Mouse (Mus musculus) midbrain, embryonic 12.5 days (tissue): ENCODE data around the gene Sec23b. TPM values are rescaled to one million over a fixed set of nuclear protein-coding genes. Genes with fewer than 3 reads are reported as not detected.

Experiments used
- ATAC-seq: fragments of 200-750 bp; cut with Nextera tagmentation; 2 replicates; pipeline ENCODE4 v1.8.0; 2017; ENCODE audit warnings: low read depth, moderate TSS enrichment, moderate library complexity; ENCODE audit not compliant: low FRiP score
- H3K27ac ChIP-seq: fragments of 300-500 bp; sonication (generic); replicated peaks from 2 replicates; pipeline ENCODE4 v1.5.1; 2016; ENCODE audit warnings: mild to moderate bottlenecking
- H3K27me3 ChIP-seq: fragments of 300-500 bp; sonication (generic); 2 replicates; pipeline ENCODE4 v1.6.1; 2016; ENCODE audit warnings: mild to moderate bottlenecking
- H3K36me3 ChIP-seq: fragments of 300-500 bp; sonication (generic); 2 replicates; pipeline ENCODE4 v1.6.1; 2016
- H3K4me1 ChIP-seq: fragments of 300-500 bp; sonication (generic); 2 replicates; pipeline ENCODE4 v1.6.1; 2016
- H3K4me2 ChIP-seq: fragments of 300-500 bp; sonication (generic); replicated peaks from 2 replicates; pipeline ENCODE4 v1.6.1; 2016; ENCODE audit warnings: mild to moderate bottlenecking, moderate library complexity
- H3K4me3 ChIP-seq: fragments of 300-500 bp; sonication (generic); 2 replicates; pipeline ENCODE4 v1.5.1; 2016; ENCODE audit warnings: mild to moderate bottlenecking
- H3K9ac ChIP-seq: fragments of 300-500 bp; sonication (generic); replicated peaks from 2 replicates; pipeline ENCODE4 v1.6.1; 2016; ENCODE audit warnings: mild to moderate bottlenecking, moderate library complexity
- H3K9me3 ChIP-seq: fragments of 300-500 bp; sonication (generic); 2 replicates; pipeline ENCODE4 v1.6.1; 2016; ENCODE audit warnings: mild to moderate bottlenecking
- WGBS: fragments of 180-500 bp; shearing (Covaris S2); methylation state at CpG from one replicate; pipeline ENCODE4 v1.1.7; 2016; 5-methylcytosine and 5-hydroxymethylcytosine counted together
- polyA plus RNA-seq: library from polyadenylated mRNA; unstranded; fragments of >200 nt; fragmentation: Nextera tagmentation; extraction: Ambion mirVana; gene quantifications from 2 replicates; pipeline ENCODE4 v1.2.1, GENCODE M21; 2016

Sec23b gene
- polyA plus RNA-seq, 1 experiment from 2014 or later, result 109 TPM

DNA sequence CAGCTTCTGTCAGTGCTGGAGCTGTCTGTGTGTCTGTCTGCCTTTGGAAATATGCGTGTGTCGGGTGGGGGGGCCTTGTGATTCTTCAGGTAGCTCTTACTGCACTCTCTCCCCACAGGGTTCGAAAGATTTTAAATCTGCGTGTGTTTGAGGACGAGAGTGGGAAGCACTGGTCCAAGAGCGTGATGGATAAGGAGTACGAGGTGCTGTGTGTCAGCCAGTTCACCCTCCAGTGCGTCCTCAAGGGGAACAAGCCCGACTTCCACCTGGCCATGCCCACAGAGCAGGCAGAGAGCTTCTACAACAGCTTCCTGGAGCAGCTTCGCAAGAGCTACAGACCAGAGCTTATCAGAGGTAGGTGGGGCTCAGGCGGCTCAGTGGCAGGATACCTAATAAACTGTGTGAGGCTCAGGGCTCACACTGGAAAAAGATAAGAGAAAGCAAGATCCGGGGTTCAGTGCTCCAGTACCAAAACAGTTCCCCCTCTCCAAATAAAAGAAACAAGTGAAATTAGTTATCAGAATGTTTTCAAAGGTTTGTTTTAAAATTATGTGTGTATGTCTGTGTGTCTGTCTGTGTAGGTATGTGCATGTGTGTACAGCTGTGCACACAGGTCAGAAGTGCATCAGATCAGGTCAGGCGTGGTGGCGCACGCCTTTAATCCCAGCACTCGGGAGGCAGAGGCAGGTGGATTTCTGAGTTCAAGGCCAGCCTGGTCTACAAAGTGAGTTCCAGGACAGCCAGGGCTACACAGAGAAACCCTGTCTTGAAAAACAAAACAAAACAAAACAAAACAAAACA lies 61.2 kb downstream of the Sec23b start:
- Histone ChIP-seq H3K9me3 (no peaks in the 10 kb centered on the region), H3K27ac (no peak overlapping the region), H3K9ac (no peak overlapping the region), H3K27me3 (no peaks in the 10 kb centered on the region), H3K4me1 (no peaks in the 10 kb centered on the region), H3K4me3 (no peak overlapping the region), H3K36me3 (no peaks in the 10 kb centered on the region), H3K4me2 (no peak overlapping the region)
- WGBS, result 92% methylated on average over 16 of the region's 16 CpGs
- ATAC-seq, result no peak

DNA sequence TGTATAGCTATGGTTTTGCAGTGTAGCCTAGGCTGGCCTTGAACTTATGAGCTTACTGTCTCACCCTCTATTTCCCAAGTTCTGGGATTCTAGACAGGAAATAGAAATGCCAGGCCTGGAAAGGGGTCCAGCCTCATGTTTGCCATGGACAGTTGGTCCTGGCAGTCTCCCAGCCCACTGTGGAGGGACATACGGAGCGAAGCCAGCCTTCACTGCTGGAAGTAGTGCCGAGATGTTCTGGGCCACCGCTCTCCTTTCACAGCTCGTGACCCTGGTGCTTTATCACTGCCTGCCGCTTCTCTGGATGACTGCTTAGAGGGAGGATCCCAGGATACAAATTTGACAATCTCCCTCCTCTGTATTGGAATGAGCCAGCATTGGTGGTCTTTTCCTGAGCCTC lies 65.5 kb downstream of the Sec23b start:
- Histone ChIP-seq H3K27ac (no peak overlapping the region), H3K4me3 (no peak overlapping the region), H3K36me3 (no peaks in the 10 kb centered on the region; the same call in 1 of the 2 replicates), H3K9ac (no peak overlapping the region), H3K27me3 (no peaks in the 10 kb centered on the region), H3K9me3 (no peaks in the 10 kb centered on the region), H3K4me1 (no peaks in the 10 kb centered on the region), H3K4me2 (no peak overlapping the region)
- 36% methylated on average over 6 of the region's 6 CpGs for WGBS
- ATAC-seq, result no peak

DNA sequence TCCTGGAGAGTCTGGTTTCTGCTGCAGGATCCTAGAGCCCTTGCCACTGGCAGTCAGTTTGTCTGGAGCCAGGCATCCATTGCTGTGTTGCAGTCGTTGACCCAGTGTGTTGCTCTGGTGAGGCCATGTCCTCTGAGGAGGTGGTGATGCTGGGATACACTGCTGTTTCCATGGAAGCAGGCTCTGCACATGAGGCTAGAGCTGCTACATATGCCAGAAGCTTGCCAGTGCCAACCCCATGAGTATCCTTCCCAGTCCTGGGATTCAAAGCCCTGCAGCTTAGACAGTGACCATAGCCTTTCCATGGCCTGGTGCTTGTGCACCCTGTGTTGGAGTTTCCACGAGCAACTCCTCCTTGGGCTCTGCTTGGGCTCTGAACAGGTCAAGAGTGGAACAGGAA lies 77.5 kb downstream of the Sec23b start:
- Histone ChIP-seq H3K36me3 (no peaks in the 10 kb centered on the region), H3K27ac (no peak overlapping the region), H3K27me3 (no peaks in the 10 kb centered on the region), H3K9ac (no peak overlapping the region), H3K9me3 (no peaks in the 10 kb centered on the region), H3K4me2 (no peak overlapping the region), H3K4me3 (no peak overlapping the region), H3K4me1 (no peaks in the 10 kb centered on the region)
- no peak for ATAC-seq
- WGBS, result 85% methylated on average over 2 of the region's 2 CpGs

DNA sequence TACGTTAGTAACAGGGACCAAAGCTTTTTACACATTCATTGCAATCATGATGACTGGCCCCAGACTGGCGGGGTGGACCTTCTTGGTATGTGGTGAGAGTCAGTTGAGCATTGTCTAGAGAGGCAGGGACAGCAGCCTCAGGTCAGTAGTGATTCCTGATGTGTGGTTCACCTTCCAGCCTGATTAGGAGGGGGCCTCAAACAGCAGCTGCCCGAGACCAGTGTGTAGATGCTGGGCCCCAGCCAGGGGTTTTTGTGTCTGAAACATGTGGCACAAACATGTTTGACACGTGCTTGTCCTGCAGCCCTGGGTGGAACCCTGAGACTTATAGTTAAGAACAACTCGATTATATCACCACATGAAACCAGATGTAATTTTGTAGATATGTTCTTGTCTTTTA lies 78.2 kb downstream of the Sec23b start:
- Histone ChIP-seq H3K27me3 (no peaks in the 10 kb centered on the region), H3K9me3 (no peaks in the 10 kb centered on the region), H3K4me3 (no peak overlapping the region), H3K4me1 (no peaks in the 10 kb centered on the region), H3K4me2 (no peak overlapping the region), H3K36me3 (no peaks in the 10 kb centered on the region), H3K27ac (no peak overlapping the region), H3K9ac (no peak overlapping the region)
- 82% methylated on average over 5 of the region's 5 CpGs for WGBS
- no peak for ATAC-seq

DNA sequence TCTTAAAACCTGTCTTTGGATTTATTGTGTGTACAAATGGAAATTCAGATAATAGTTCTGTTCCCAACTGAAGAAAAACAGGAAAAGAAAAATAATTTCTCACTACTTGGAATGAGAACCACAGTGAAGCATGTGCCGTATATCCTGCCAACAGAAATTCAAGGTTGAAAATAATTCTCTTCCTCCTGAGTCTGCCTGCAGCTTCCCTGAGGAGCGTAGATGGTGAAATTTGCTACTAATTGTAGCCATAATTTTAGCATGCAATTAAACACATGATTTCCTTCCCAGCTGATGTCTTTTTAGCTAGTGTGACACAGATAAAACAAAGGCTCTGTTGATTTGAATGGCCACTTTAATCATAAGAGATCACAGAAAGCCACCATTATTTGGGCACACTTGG lies 78.7 kb downstream of the Sec23b start:
- ATAC-seq, result no peak
- WGBS, result 88% methylated on average over 2 of the region's 2 CpGs

DNA sequence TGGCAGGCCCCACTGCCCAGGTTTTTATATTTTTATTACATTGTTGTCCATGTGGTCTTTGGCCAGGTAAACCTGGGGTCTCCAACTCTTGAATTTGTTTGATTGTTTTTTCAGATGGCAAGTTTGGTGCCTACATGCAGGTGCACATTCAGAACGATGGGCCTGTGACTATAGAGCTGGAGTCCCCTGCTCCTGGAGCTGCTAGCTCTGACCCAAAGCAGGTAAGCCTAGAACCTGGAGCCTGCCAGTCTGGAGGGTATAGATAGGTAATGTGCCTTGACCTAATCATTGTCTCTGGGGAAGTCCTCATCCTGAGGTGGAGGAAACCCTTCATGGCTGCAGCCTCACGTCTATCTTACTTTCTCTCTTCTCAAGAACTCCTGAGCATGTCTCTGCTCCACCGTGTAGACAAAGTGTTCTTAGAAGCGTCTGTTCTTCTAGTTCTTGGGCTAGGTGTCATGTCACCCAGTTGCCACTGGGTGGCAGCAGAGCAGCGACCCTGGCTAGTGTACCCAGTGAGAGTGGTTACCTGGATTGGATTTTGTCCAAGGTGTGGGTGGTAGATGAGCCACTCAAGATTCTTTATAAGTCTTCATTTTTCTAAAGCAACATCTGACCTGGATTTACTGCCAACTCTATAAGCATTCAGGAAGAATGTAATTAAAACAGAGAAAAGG lies 79.8 kb downstream of the Sec23b start:
- Histone ChIP-seq H3K9me3 (no peaks in the 10 kb centered on the region), H3K9ac (no peak overlapping the region), H3K4me2 (no peak overlapping the region), H3K4me3 (no peak overlapping the region), H3K4me1 (peaks cover 5% of the 10 kb centered on the region; the same call in 1 of the 2 replicates), H3K27ac (no peak overlapping the region), H3K27me3 (no peaks in the 10 kb centered on the region), H3K36me3 (no peaks in the 10 kb centered on the region)
- 27% methylated on average over 5 of the region's 5 CpGs for WGBS
- peak; percentile 74 for ATAC-seq

More for the DNA sequence above, 78.7 kb downstream of the Sec23b start:
- no peak overlapping the region for H3K4me2 ChIP-seq
- H3K36me3 ChIP-seq, result no peaks in the 10 kb centered on the region
- no peaks in the 10 kb centered on the region for H3K9me3 ChIP-seq
- H3K9ac ChIP-seq, result no peak overlapping the region
- no peaks in the 10 kb centered on the region for H3K27me3 ChIP-seq
- no peak overlapping the region for H3K4me3 ChIP-seq
- no peaks in the 10 kb centered on the region for H3K4me1 ChIP-seq
- H3K27ac ChIP-seq, result no peak overlapping the region

DNA sequence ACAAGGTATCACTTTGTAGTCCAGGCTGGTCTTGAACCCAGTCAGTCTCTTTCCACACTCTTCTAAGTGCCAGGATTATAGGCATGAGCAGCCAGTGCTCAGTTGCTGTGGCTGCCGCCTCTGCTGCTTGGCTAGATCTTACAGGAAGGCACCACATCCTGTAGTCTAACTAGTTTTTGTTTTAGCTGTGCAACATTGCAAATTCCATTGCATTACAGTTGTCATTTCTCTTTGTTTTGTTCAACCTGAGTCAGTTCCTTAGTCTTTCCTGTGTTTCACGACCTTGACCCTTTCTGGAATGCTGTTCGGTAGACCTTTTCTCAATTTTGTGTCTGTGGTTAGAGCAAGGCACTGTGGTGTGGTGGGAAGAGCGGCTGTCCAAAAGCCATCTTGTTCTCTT lies 81.2 kb downstream of the Sec23b start:
- Histone ChIP-seq H3K27me3 (no peaks in the 10 kb centered on the region), H3K36me3 (no peaks in the 10 kb centered on the region), H3K9me3 (no peaks in the 10 kb centered on the region), H3K4me3 (no peak overlapping the region), H3K27ac (no peak overlapping the region), H3K4me1 (peaks cover 5% of the 10 kb centered on the region; the same call in 1 of the 2 replicates), H3K4me2 (no peak overlapping the region), H3K9ac (no peak overlapping the region)
- 87% methylated on average over 4 of the region's 4 CpGs for WGBS
- no peak for ATAC-seq

DNA sequence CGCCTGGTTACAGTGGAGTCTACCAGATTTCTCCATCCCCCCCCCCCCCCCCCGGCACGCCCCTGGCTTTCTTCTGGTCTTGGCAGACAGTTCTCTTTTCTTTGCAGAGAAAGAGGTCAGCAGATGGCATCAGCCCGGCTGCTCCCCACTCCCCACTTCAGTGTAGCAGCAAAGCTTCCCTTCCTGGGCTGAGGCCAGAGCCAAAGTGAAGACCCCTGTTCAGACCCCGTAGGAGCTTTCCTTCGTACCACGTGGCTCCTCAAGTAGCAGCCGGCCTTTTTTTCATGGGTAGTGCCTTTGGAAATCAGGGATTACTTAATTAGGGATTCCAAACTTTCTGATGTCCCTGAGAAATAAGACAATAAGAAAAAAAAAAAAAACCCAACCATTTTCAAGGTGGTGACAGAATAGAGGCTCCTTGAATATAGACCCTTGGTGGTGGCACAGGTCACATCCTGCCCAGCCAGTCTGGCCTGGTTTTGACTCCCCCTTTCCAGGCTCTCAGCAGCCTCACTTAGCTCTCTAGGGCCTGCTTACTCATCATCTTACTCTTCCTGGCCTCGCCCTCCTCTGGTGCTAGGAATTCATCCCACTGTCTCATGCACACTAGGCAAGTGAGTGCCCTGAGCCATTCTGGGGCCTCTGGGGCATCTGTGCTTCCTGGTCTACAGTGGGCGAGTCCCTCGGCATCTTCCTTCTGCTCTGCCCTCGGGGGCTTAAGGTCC lies 81.8 kb downstream of the Sec23b start:
- Histone ChIP-seq H3K27ac (no peak overlapping the region), H3K4me1 (peaks cover 5% of the 10 kb centered on the region; the same call in 1 of the 2 replicates), H3K9ac (no peak overlapping the region), H3K9me3 (no peaks in the 10 kb centered on the region), H3K27me3 (no peaks in the 10 kb centered on the region), H3K4me3 (no peak overlapping the region), H3K4me2 (no peak overlapping the region), H3K36me3 (no peaks in the 10 kb centered on the region)
- WGBS, result 81% methylated on average over 12 of the region's 12 CpGs
- no peak for ATAC-seq

DNA sequence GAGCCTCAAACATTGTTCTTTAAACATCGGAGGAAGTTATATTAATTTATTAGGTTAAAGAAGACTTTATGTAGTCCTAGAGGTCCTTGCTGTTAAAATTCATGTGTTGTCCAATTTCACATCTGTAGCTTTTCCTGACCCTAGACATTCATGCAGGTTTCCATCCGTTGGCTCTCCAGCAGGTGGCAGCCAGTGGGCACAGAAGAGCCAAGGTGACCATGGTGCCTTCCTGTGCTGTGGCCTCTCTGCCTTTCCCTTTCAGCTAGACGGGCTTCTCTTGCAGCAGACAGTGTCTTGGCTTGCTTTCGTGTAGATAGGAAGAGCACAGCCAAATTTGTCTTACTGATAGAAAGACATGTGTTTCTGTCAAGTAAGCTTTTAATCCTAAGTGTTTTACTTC lies 82.7 kb downstream of the Sec23b start:
- peaks cover 5% of the 10 kb centered on the region; the same call in 1 of the 2 replicates for H3K4me1 ChIP-seq
- no peak overlapping the region for H3K4me2 ChIP-seq
- no peak overlapping the region for H3K27ac ChIP-seq
- WGBS, result 77% methylated on average over 4 of the region's 4 CpGs
- H3K27me3 ChIP-seq, result no peaks in the 10 kb centered on the region
- no peaks in the 10 kb centered on the region for H3K9me3 ChIP-seq
- H3K36me3 ChIP-seq, result no peaks in the 10 kb centered on the region
- ATAC-seq, result no peak
- no peak overlapping the region for H3K4me3 ChIP-seq
- no peak overlapping the region for H3K9ac ChIP-seq

DNA sequence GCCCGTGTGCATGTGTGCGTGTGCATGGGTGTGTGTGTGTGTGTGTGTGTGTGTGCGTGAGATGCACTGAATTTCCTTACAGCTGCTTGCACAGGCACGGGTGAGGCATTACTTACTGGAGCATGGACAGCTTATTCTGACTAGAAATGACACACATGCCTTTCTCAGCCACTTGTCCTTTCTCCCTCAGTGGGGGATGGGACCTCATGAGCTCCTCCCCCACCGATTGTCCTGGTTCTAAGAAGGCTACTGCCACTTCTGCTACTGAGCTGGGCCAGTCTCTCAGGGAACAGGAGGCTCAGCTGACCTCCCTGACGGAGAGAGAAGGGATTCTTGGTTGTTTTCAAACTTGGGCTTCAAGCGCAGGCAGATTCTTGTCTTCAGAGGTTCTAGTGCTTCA lies 84.1 kb downstream of the Sec23b start:
- no peak overlapping the region for H3K4me2 ChIP-seq
- no peaks in the 10 kb centered on the region for H3K36me3 ChIP-seq
- 65% methylated on average over 7 of the region's 7 CpGs for WGBS
- ATAC-seq, result peak; percentile 20; the same call in 1 of the 2 replicates
- H3K4me1 ChIP-seq, result peaks cover 5% of the 10 kb centered on the region; the same call in 1 of the 2 replicates
- no peaks in the 10 kb centered on the region for H3K9me3 ChIP-seq
- H3K27me3 ChIP-seq, result no peaks in the 10 kb centered on the region
- H3K27ac ChIP-seq, result no peak overlapping the region
- H3K9ac ChIP-seq, result no peak overlapping the region
- H3K4me3 ChIP-seq, result no peak overlapping the region
